Mouse (Mus musculus) kidney, adult 2 months (tissue): ENCODE measurements around the gene Clk2. TPM values are rescaled to one million over a fixed set of nuclear protein-coding genes. Genes with fewer than 3 reads are reported as not detected.

Source experiments
- DNase-seq: peaks from one replicate; pipeline ENCODE4 v3.0.0; 2021
- H3K27ac ChIP-seq: fragments of 200-500 bp; 2 replicates; pipeline ENCODE4 v1.5.1; 2012; ENCODE audit warnings: low read depth, low read length, control low read depth, inconsistent platforms; ENCODE audit not compliant: insufficient read depth
- H3K27me3 ChIP-seq: fragments of 200-500 bp; replicated peaks from 2 replicates; pipeline ENCODE4 v1.6.1; 2012; ENCODE audit warnings: mild to moderate bottlenecking, moderate library complexity, low read length, inconsistent platforms; ENCODE audit not compliant: control insufficient read depth, insufficient read depth
- H3K36me3 ChIP-seq: fragments of 200-500 bp; 2 replicates; pipeline ENCODE4 v1.6.1; 2012; ENCODE audit warnings: mild to moderate bottlenecking, moderate library complexity, low read length, inconsistent platforms; ENCODE audit not compliant: control insufficient read depth, insufficient read depth
- H3K4me1 ChIP-seq: fragments of 200-500 bp; 2 replicates; pipeline ENCODE4 v1.6.1; 2011; ENCODE audit warnings: low read length; ENCODE audit not compliant: control insufficient read depth, insufficient read depth
- H3K4me3 ChIP-seq: fragments of 200-500 bp; 2 replicates; pipeline ENCODE4 v1.5.1; 2011; ENCODE audit warnings: mild to moderate bottlenecking, low read depth, low read length, control low read depth; ENCODE audit not compliant: insufficient read depth
- CTCF ChIP-seq: fragments of 200-500 bp; conservative IDR thresholded peaks from 2 replicates; pipeline ENCODE4 v1.5.1; 2011; ENCODE audit warnings: low read depth, mild to moderate bottlenecking, control low read depth, low read length, moderate library complexity, mixed read lengths; ENCODE audit not compliant: insufficient read depth, insufficient read length
- POLR2A ChIP-seq: fragments of 200-500 bp; IDR thresholded peaks from one replicate; pipeline ENCODE4 v1.6.1; 2011; ENCODE audit warnings: low read depth, low read length, control low read depth
- WGBS: fragments of 180-500 bp; shearing (Covaris S2); methylation state at CpG from one replicate; pipeline ENCODE4 v1.1.7; 2018; 5-methylcytosine and 5-hydroxymethylcytosine counted together
- polyA plus RNA-seq: library from polyadenylated mRNA; depleted of rRNA; stranded (reverse); fragments of >200 nt; gene quantifications from 2 replicates; pipeline ENCODE4 v1.2.3, GENCODE M21; 2012; rRNA removed

Gene Clk2
- polyA plus RNA-seq, 1 experiment, result 37.8 TPM

- 92% methylated on average over 5 of the region's 5 CpGs for WGBS
- Histone ChIP-seq H3K27me3 (no peaks in the 10 kb centered on the region), H3K27ac (no peak overlapping the region), H3K4me1 (no peaks in the 10 kb centered on the region), H3K36me3 (no peaks in the 10 kb centered on the region), H3K4me3 (no peak overlapping the region)
- TF ChIP-seq CTCF (no peak), POLR2A (no peak)
- no peak for DNase-seq
Measured at GRCm38 (mm10) chr3:89221167-89221566, 56.6 kb downstream of the Clk2 start.

- WGBS, result 85% methylated on average over 11 of the region's 11 CpGs
Measured at GRCm38 (mm10) chr3:89224796-89225195, 60.2 kb downstream of the Clk2 start.

GRCm38 (mm10) chr3:89225321-89225815, 60.8 kb downstream of the Clk2 start:
- no peak for DNase-seq
- Histone ChIP-seq H3K36me3 (no peaks in the 10 kb centered on the region), H3K4me1 (peaks cover 9% of the 10 kb centered on the region; the same call in 1 of the 2 replicates), H3K4me3 (no peak overlapping the region), H3K27ac (no peak overlapping the region), H3K27me3 (no peaks in the 10 kb centered on the region)
- TF ChIP-seq CTCF (no peak), POLR2A (no peak)
- 84% methylated on average over 12 of the region's 12 CpGs for WGBS

More at GRCm38 (mm10) chr3:89224796-89225195, 60.2 kb downstream of the Clk2 start:
- Histone ChIP-seq H3K4me1 (peaks cover 9% of the 10 kb centered on the region; the same call in 1 of the 2 replicates), H3K4me3 (no peak overlapping the region), H3K27me3 (no peaks in the 10 kb centered on the region), H3K36me3 (no peaks in the 10 kb centered on the region), H3K27ac (no peak overlapping the region)
- no peak for DNase-seq
- no peak for TF ChIP-seq POLR2A
- TF ChIP-seq CTCF, result no peak

GRCm38 (mm10) chr3:89225918-89226317, 61.3 kb downstream of the Clk2 start:
- DNase-seq, result no peak
- Histone ChIP-seq H3K36me3 (no peaks in the 10 kb centered on the region), H3K4me3 (no peak overlapping the region), H3K27ac (no peak overlapping the region), H3K27me3 (no peaks in the 10 kb centered on the region), H3K4me1 (peaks cover 9% of the 10 kb centered on the region; the same call in 1 of the 2 replicates)
- no peak for TF ChIP-seq POLR2A
- no peak for TF ChIP-seq CTCF
- WGBS, result 83% methylated on average over 4 of the region's 4 CpGs

- WGBS, result 63% methylated on average over 11 of the region's 11 CpGs
- no peak for TF ChIP-seq POLR2A
- no peak overlapping the region for H3K4me3 ChIP-seq
- no peaks in the 10 kb centered on the region for H3K27me3 ChIP-seq
- DNase-seq, result peak; percentile 55
- H3K27ac ChIP-seq, result no peak overlapping the region
- no peaks in the 10 kb centered on the region for H3K36me3 ChIP-seq
- H3K4me1 ChIP-seq, result peaks cover 9% of the 10 kb centered on the region; the same call in 1 of the 2 replicates
Measured at GRCm38 (mm10) chr3:89226361-89226760, 61.8 kb downstream of the Clk2 start.

Other genes with a start within 250 kb of the Clk2 start
- 7.8 and 8.9 TPM in 2 replicates for gene Ash1l, start 214.2 kb upstream of the Clk2 start, polyA plus RNA-seq
- gene Dap3, start 213.6 kb upstream of the Clk2 start, polyA plus RNA-seq, result 57.0 and 78.0 TPM in 2 replicates
- 33.6 and 34.5 TPM in 2 replicates for gene Rusc1, start 71.5 kb upstream of the Clk2 start, polyA plus RNA-seq
- not detected in 2 replicates for gene Gm43738, start 63.7 kb upstream of the Clk2 start, polyA plus RNA-seq
- 40.3 and 54.9 TPM in 2 replicates for gene Fdps, start 62.8 kb upstream of the Clk2 start, polyA plus RNA-seq
- 79.3 and 96.0 TPM in 2 replicates for gene Pklr, start 28.7 kb upstream of the Clk2 start, polyA plus RNA-seq
- 1.1 and 1.4 TPM in 2 replicates for gene Hcn3, start 4.6 kb upstream of the Clk2 start, polyA plus RNA-seq
- 138 and 141 TPM in 2 replicates for gene Scamp3, start 12.7 kb downstream of the Clk2 start, polyA plus RNA-seq
- gene Fam189b, start 18.3 kb downstream of the Clk2 start, polyA plus RNA-seq, result 18.3 and 18.4 TPM in 2 replicates
- gene Gba, start 38.1 kb downstream of the Clk2 start, polyA plus RNA-seq, result 61.6 and 65.3 TPM in 2 replicates
- 5.0 and 7.9 TPM in 2 replicates for gene Thbs3, start 50.4 kb downstream of the Clk2 start, polyA plus RNA-seq
- gene Mtx1, start 62.3 kb downstream of the Clk2 start, polyA plus RNA-seq, result 257 and 283 TPM in 2 replicates
- 45.9 and 53.8 TPM in 2 replicates for gene Muc1, start 64.3 kb downstream of the Clk2 start, polyA plus RNA-seq
- 142 and 173 TPM in 2 replicates for gene Krtcap2, start 81.2 kb downstream of the Clk2 start, polyA plus RNA-seq
- gene Trim46, start 81.5 kb downstream of the Clk2 start, polyA plus RNA-seq, result 9.1 and 10.5 TPM in 2 replicates
- gene Dpm3, start 94.6 kb downstream of the Clk2 start, polyA plus RNA-seq, result 431 and 562 TPM in 2 replicates
- 109 and 110 TPM in 2 replicates for gene Slc50a1, start 105.8 kb downstream of the Clk2 start, polyA plus RNA-seq
- gene Efna1, start 116.3 kb downstream of the Clk2 start, polyA plus RNA-seq, result 54.1 and 59.2 TPM in 2 replicates
- 2.4 and 4.2 TPM in 2 replicates for gene Efna3, start 158.2 kb downstream of the Clk2 start, polyA plus RNA-seq
- gene Efna4, start 173.2 kb downstream of the Clk2 start, polyA plus RNA-seq, result 8.2 and 10.4 TPM in 2 replicates
- gene Adam15, start 185.2 kb downstream of the Clk2 start, polyA plus RNA-seq, result 95.1 and 111 TPM in 2 replicates
- 0.38 and 0.41 TPM in 2 replicates for gene Dcst2, start 197.2 kb downstream of the Clk2 start, polyA plus RNA-seq
- 1.8 and 2.2 TPM in 2 replicates for gene Dcst1, start 200.5 kb downstream of the Clk2 start, polyA plus RNA-seq
- gene Zbtb7b, start 230.0 kb downstream of the Clk2 start, polyA plus RNA-seq, result 54.3 and 58.8 TPM in 2 replicates
- 0.15 TPM in 1 of 2 replicates, not detected in the other for gene Lenep, start 238.0 kb downstream of the Clk2 start, polyA plus RNA-seq
- 54.6 and 56.7 TPM in 2 replicates for gene Flad1, start 247.1 kb downstream of the Clk2 start, polyA plus RNA-seq